Mouse (Mus musculus) retina, embryonic 14.5 days (tissue): Measurements from ENCODE around the gene Col4a2.

Experiments used
- DNase-seq: peaks from one replicate; pipeline ENCODE4 v3.0.0-alpha.2; 2015; ENCODE audit warnings: low spot score

The Col4a2 gene

GRCm38 (mm10) chr8:11357921-11358436, 45.4 kb downstream of the Col4a2 start:
- DNase-seq = no peak

GRCm38 (mm10) chr8:11359846-11360245, 47.2 kb downstream of the Col4a2 start:
- no peak for DNase-seq

GRCm38 (mm10) chr8:11361546-11362277, 49.1 kb downstream of the Col4a2 start:
- no peak for DNase-seq

- peak; percentile 80 for DNase-seq
These were observed 49.9 kb downstream of the Col4a2 start for GRCm38 (mm10) chr8:11362278-11363214.

GRCm38 (mm10) chr8:11363340-11364126, 50.9 kb downstream of the Col4a2 start:
- DNase-seq = peak; percentile 63

GRCm38 (mm10) chr8:11366251-11366650, 53.6 kb downstream of the Col4a2 start:
- DNase-seq = no peak

- DNase-seq = no peak
These were observed 54.1 kb downstream of the Col4a2 start for GRCm38 (mm10) chr8:11366741-11367140.

- no peak for DNase-seq
These were observed 55.1 kb downstream of the Col4a2 start for GRCm38 (mm10) chr8:11367670-11368069.

- DNase-seq = no peak
These were observed 57.1 kb downstream of the Col4a2 start for GRCm38 (mm10) chr8:11369526-11370203.

- no peak for DNase-seq
These were observed 58.7 kb downstream of the Col4a2 start for GRCm38 (mm10) chr8:11371347-11371746.

- no peak for DNase-seq
These were observed 59.5 kb downstream of the Col4a2 start for GRCm38 (mm10) chr8:11372080-11372479.

GRCm38 (mm10) chr8:11373643-11374325, 61.2 kb downstream of the Col4a2 start:
- DNase-seq = no peak

- no peak for DNase-seq
These were observed 61.9 kb downstream of the Col4a2 start for GRCm38 (mm10) chr8:11374326-11375076.

- no peak for DNase-seq
These were observed 63.3 kb downstream of the Col4a2 start for GRCm38 (mm10) chr8:11375749-11376438.

- DNase-seq = peak; percentile 89
These were observed 65.0 kb downstream of the Col4a2 start for GRCm38 (mm10) chr8:11377391-11378210.

GRCm38 (mm10) chr8:11379590-11379989, 67.0 kb downstream of the Col4a2 start:
- DNase-seq = no peak

GRCm38 (mm10) chr8:11381544-11381943, 68.9 kb downstream of the Col4a2 start:
- DNase-seq = no peak

GRCm38 (mm10) chr8:11382059-11382810, 69.6 kb downstream of the Col4a2 start:
- peak; percentile 72 for DNase-seq
